Mouse (Mus musculus) ES-CJ7 (cell line): ENCODE measurements at regions not wholly inside any gene's neighbourhood (a gene's known extent, or its start where the extent isn't known, plus 50 kb on each side); places are given as distances from the start of the nearest gene placed in this dataset.

Experiments
- DNase-seq: peaks from one replicate; pipeline ENCODE4 v3.0.0; 2011; ENCODE audit warnings: low read depth, low spot score

DNA sequence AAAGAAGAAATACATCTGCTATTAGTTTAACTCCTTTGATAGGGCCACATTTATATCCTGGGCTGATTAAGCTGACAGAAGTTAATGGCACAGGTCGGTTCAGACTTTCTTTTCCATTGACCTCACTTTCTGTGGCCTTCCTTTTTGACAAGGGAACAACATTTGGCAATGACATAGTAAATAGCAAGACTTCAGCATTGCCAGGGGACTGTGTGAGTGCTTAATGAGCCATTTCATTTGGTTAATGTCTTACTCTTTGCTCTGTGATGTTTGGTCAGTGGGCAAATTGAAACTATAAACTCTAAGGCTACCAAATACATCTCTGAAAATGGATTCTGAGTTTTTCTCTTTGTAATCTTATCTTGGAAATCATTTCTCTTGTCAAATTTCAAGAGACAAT lies 1405.9 kb downstream of the Nxph1 start:
- DNase-seq: no peak

DNA sequence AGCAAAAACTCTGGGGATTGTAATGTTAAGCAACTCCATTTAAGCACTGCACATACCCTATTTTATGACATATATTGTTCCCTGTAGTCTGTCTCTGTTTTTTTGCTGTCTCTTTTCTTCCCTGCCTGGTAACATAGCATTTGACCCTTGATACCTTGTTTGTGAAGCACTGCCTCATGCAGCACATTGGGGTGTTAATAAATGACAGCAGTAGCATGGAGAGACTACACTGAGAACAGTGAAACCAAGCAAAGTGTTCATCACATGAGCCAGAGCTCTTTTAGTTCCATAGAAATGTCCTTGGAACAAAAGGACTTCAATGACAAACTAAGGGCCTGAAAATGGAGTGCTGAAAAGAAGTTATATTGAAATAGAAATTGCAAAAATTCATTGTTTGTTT lies 1416.9 kb downstream of the Nxph1 start:
- DNase-seq: no peak

DNA sequence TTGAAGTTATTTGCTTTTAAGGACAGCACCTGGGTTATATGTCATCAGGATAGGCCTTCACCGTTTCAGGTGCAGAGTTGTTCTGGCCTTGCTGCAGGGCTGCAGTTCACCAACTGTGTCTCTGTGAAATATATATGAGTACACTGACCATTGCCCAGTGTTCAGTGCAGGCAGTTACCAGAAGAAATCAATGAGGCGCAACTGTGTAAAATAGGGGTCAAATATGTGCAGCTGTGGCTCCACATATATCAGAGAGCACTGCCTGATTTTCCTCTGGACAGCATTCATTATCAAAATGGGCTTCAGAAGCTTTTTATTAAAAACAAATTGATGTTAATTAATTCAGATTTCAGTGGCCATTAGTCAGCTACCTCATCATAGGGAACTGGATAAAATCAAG lies 1426.2 kb downstream of the Nxph1 start:
- no peak for DNase-seq

DNA sequence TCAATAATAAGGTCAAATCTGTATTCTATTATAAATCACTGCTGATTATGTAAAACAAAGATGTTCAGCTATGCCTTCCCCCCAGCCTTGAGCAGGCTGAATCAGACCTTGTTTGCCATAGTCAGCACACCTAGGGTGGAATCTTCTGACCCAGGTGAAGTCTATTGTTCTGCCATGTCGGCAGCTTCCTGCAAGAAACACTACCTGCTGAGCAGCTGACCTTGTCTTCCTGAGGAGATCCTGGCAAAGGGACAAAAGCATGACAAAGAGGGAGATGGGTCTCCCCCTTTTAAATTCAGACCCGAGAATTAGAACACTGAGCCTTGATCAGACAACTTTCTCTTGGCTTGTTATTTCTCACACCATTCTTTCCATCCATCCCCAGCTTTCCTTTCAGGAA lies 1476.4 kb downstream of the Nxph1 start:
- DNase-seq: peak; percentile 88

DNA sequence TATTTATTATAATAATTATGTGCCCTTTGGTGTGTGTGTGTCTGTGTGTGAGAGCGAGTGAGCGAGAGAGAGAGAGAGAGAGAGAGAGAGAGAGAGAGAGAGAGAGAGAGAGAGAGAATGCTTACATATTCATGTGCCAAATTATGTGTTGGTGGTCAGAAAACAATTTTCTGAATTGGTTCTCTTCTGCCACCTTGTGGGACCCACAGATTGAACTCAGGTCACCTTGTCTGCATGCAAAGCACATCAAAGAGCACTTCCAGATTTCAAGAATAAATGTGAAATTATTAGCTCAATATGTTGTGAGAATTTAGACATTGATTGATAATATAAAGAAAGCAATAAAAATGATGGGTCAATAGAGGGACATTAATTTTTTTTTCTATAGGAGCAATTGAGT lies 1477.3 kb downstream of the Nxph1 start:
- peak; percentile 23 for DNase-seq

DNA sequence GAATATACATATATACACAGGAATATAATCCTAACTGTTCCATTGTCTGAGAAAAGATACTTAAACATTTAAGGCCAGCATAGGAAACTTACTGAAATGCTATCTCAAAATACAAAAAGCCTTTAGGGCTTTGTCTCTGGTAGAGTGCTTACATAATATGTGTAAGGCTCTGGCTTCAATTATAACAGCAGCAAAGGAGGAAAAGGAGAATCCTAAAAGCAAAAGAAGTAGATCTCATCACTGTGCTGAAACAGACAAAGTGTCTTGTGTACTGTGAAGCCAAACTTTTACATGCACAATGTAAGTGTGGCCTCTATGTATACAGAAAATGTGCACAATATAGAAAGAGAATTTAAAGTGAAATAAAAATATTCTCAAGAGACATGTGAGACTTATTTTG lies 1464.1 kb downstream of the Ndufa4 start:
- no peak for DNase-seq

DNA sequence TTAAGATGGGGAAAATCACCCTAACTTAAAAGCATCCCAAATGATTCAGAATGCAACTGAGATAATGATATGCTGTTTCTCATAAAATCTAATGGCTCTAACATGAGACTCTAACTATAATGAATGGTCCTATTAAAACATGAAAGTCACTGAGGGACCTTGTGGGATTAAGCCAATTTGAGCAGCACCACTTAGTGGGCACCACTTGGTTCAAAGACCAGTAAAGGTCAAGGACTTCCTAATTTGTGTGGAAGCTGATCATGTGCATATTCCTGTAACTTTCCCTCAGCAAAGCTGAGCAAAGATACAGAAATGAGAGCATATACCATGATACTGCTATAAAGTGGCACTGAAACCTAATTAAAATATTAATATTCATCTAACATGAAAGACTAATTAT lies 1451.3 kb downstream of the Ndufa4 start:
- DNase-seq: no peak

DNA sequence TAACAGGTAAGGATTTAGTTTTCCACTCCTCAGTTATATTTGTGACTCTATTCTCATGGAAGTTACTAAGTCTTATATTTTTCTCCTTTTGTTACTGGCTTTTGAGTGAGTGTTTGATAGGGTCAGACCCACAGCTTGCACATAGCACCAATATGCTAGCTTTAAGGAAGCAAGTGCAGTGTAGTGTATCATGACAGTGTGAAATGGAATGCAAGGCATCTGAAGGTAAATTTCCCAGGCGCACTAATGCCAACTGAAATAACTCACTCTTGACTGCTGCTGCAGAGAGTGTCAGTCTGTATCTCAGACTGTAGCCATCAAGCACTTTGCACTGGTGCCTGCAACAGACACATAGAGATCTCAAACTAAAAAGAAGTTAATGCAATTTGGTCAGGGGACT lies 1438.3 kb downstream of the Ndufa4 start:
- no peak for DNase-seq
